Mouse (Mus musculus) left cerebral cortex, adult 9 months (tissue): ENCODE measurements around the gene Reg1.
"Not testable (repeated sequence)": the region's sequence is repeated elsewhere in the genome, so short reads cannot be mapped to it uniquely, and the experiment has no call there.

Experiments
- DNase-seq, 2 experiments: peaks; one replicate each; pipeline ENCODE4 v3.0.0; 2022; ENCODE audit warnings: low spot score in 2 of 2

Reg1 gene

GRCm38 (mm10) chr6:78422411-78422810, at the start of gene Reg1:
TSS of gene Reg1 (plus strand) at chr6:78422711.
- DNase-seq = not testable (repeated sequence)

GRCm38 (mm10) chr6:78378765-78379164, 43.7 kb upstream of the Reg1 start, which contains the start of gene Reg3d:
TSS of gene Reg3d (minus strand) at chr6:78378865.
- DNase-seq = no peak

GRCm38 (mm10) chr6:78380409-78380808, 42.1 kb upstream of the Reg1 start, which contains the start of gene Reg3a:
TSS of gene Reg3a (plus strand) at chr6:78380709.
- DNase-seq = no peak

- no peak for DNase-seq
These were observed 36.9 kb upstream of the Reg1 start for GRCm38 (mm10) chr6:78385609-78386008.

- DNase-seq = not testable (repeated sequence)
These were observed 27.2 kb upstream of the Reg1 start, which contains the start of gene Reg2 for GRCm38 (mm10) chr6:78395323-78395722. TSS of gene Reg2 (plus strand) at chr6:78395623.

GRCm38 (mm10) chr6:78425497-78425896, 3.0 kb downstream of the Reg1 start:
- no peak for DNase-seq

- no peak for DNase-seq
These were observed 24.7 kb downstream of the Reg1 start for GRCm38 (mm10) chr6:78447202-78447601.

GRCm38 (mm10) chr6:78448409-78448808, 25.9 kb downstream of the Reg1 start:
- no peak for DNase-seq

- DNase-seq = no peak
These were observed 30.3 kb downstream of the Reg1 start for GRCm38 (mm10) chr6:78452804-78453203.

GRCm38 (mm10) chr6:78460191-78460825, 37.8 kb downstream of the Reg1 start:
- peak; percentile 66 to 69 for DNase-seq

- no peak for DNase-seq
These were observed 39.8 kb downstream of the Reg1 start for GRCm38 (mm10) chr6:78462360-78462759.

GRCm38 (mm10) chr6:78463266-78463665, 40.8 kb downstream of the Reg1 start:
- DNase-seq = no peak

GRCm38 (mm10) chr6:78468772-78469171, 46.3 kb downstream of the Reg1 start, which contains the start of gene Reg3g:
TSS of gene Reg3g (minus strand) at chr6:78468872.
- DNase-seq = no peak

- DNase-seq = no peak
These were observed 46.8 kb downstream of the Reg1 start for GRCm38 (mm10) chr6:78469287-78469686.
